Mouse (Mus musculus) liver, adult 2 months (tissue): ENCODE results near the gene Rdh14. TPM values are rescaled to one million over a fixed set of nuclear protein-coding genes. Genes with fewer than 3 reads are reported as not detected.

Source experiments
- DNase-seq: peaks from one replicate; pipeline ENCODE4 v3.0.0-alpha.2; 2011; ENCODE audit warnings: low read depth, low spot score; ENCODE audit errors: extremely low read depth
- H3K27ac ChIP-seq: fragments of 200-500 bp; replicated peaks from 2 replicates; pipeline ENCODE4 v1.5.1; 2012; ENCODE audit warnings: low read depth, mild to moderate bottlenecking, control low read depth, inconsistent platforms, low read length; ENCODE audit not compliant: insufficient read depth
- H3K27me3 ChIP-seq: fragments of 200-500 bp; 2 replicates; pipeline ENCODE4 v1.6.1; 2012; ENCODE audit warnings: mild to moderate bottlenecking, moderate library complexity, low read length, inconsistent platforms; ENCODE audit not compliant: control insufficient read depth, insufficient read depth
- H3K36me3 ChIP-seq: fragments of 200-500 bp; 2 replicates; pipeline ENCODE4 v1.6.1; 2012; ENCODE audit warnings: low read length, inconsistent platforms; ENCODE audit not compliant: control insufficient read depth, insufficient read depth
- H3K4me1 ChIP-seq: fragments of 200-500 bp; 2 replicates; pipeline ENCODE4 v1.6.1; 2011; ENCODE audit warnings: low read length; ENCODE audit not compliant: control insufficient read depth, insufficient read depth
- H3K4me3 ChIP-seq: fragments of 200-500 bp; 2 replicates; pipeline ENCODE4 v1.5.1; 2011; ENCODE audit warnings: low read depth, mild to moderate bottlenecking, control low read depth, low read length, moderate library complexity; ENCODE audit not compliant: insufficient read depth
- H3K79me2 ChIP-seq: fragments of 200-500 bp; 2 replicates; pipeline ENCODE4 v1.6.1; 2012; ENCODE audit warnings: inconsistent platforms, mild to moderate bottlenecking, low read length, moderate library complexity; ENCODE audit not compliant: control insufficient read depth, insufficient read depth
- H3K9ac ChIP-seq: fragments of 200-500 bp; 2 replicates; pipeline ENCODE4 v1.6.1; 2012; ENCODE audit warnings: low read depth, mild to moderate bottlenecking, control low read depth, inconsistent platforms, low read length
- CTCF ChIP-seq: fragments of 200-500 bp; IDR thresholded peaks from 2 replicates; pipeline ENCODE4 v1.5.1; 2011; ENCODE audit warnings: low read depth, low read length, control low read depth
- POLR2A ChIP-seq: fragments of 200-500 bp; IDR thresholded peaks from 2 replicates; pipeline ENCODE4 v1.6.1; 2011; ENCODE audit warnings: low read length, control low read depth; ENCODE audit not compliant: insufficient read depth; ENCODE audit errors: extremely low read depth
- WGBS: fragments of 180-500 bp; shearing (Covaris S2); methylation state at CpG from one replicate; pipeline ENCODE4 v1.1.7; 2018; 5-methylcytosine and 5-hydroxymethylcytosine counted together
- polyA plus RNA-seq: library from polyadenylated mRNA; depleted of rRNA; stranded (reverse); fragments of >200 nt; gene quantifications from 2 replicates; pipeline ENCODE4 v1.2.3, GENCODE M21; 2012; rRNA removed
- total RNA-seq: library from RNA; depleted of rRNA; stranded (reverse); fragments of >200 nt; gene quantifications from 2 replicates; pipeline ENCODE4 v1.2.3, GENCODE M21; 2014; rRNA removed

The Rdh14 gene
- total and polyA plus RNA-seq, 2 experiments = 15.4 to 24.6 TPM

GRCm38 (mm10) chr12:10438054-10439001 lies 47.8 kb downstream of the Rdh14 start:
- peak; percentile 37 for DNase-seq
- H3K4me3 ChIP-seq = no peak overlapping the region

GRCm38 (mm10) chr12:10439483-10440235 lies 49.1 kb downstream of the Rdh14 start:
- 68% methylated on average over 14 of the region's 14 CpGs for WGBS
- TF ChIP-seq POLR2A (no peak), CTCF (no peak)

More at GRCm38 (mm10) chr12:10438054-10439001, 47.8 kb downstream of the Rdh14 start:
- WGBS = 36% methylated on average over 15 of the region's 15 CpGs
- H3K79me2 ChIP-seq = no peaks in the 10 kb centered on the region
- H3K27ac ChIP-seq = no peak overlapping the region
- no peaks in the 10 kb centered on the region for H3K4me1 ChIP-seq
- H3K27me3 ChIP-seq = no peaks in the 10 kb centered on the region
- TF ChIP-seq CTCF (peak; percentile 96), POLR2A (no peak)
- H3K36me3 ChIP-seq = no peaks in the 10 kb centered on the region
- no peak overlapping the region for H3K9ac ChIP-seq

More at GRCm38 (mm10) chr12:10439483-10440235, 49.1 kb downstream of the Rdh14 start:
- no peaks in the 10 kb centered on the region for H3K79me2 ChIP-seq
- no peak overlapping the region for H3K4me3 ChIP-seq
- no peaks in the 10 kb centered on the region for H3K4me1 ChIP-seq
- H3K9ac ChIP-seq = no peak overlapping the region
- H3K36me3 ChIP-seq = no peaks in the 10 kb centered on the region
- H3K27ac ChIP-seq = no peak overlapping the region
- DNase-seq = no peak
- H3K27me3 ChIP-seq = no peaks in the 10 kb centered on the region

Other genes starting within 250 kb of the Rdh14 start
- gene Nt5c1b, start 20.8 kb upstream of the Rdh14 start, total RNA-seq = not detected in 2 replicates
- not detected in 2 replicates for gene Nt5c1b, start 20.8 kb upstream of the Rdh14 start, polyA plus RNA-seq